Mouse (Mus musculus) thymus, adult 2 months (tissue): Measurements from ENCODE around the gene Slc16a12. TPM values are rescaled to one million over a fixed set of nuclear protein-coding genes. Genes with fewer than 3 reads are reported as not detected.

ENCODE experiments used
- DNase-seq: peaks from one replicate; pipeline ENCODE4 v3.0.0; 2021
- H3K27ac ChIP-seq: fragments of 200-500 bp; 2 replicates; pipeline ENCODE4 v1.5.1; 2012; ENCODE audit warnings: low read length, control low read depth; ENCODE audit not compliant: control insufficient read depth, insufficient read depth
- H3K27me3 ChIP-seq: fragments of 200-500 bp; 2 replicates; pipeline ENCODE4 v1.6.1; 2012; ENCODE audit warnings: mild to moderate bottlenecking, low read length, moderate library complexity, mixed read lengths; ENCODE audit not compliant: control insufficient read depth, insufficient read depth
- H3K36me3 ChIP-seq: fragments of 200-500 bp; 2 replicates; pipeline ENCODE4 v1.6.1; 2012; ENCODE audit warnings: mild to moderate bottlenecking, low read length, moderate library complexity; ENCODE audit not compliant: control insufficient read depth, insufficient read depth
- H3K4me1 ChIP-seq: fragments of 200-500 bp; replicated peaks from 2 replicates; pipeline ENCODE4 v1.6.1; 2012; ENCODE audit warnings: low read length; ENCODE audit not compliant: control insufficient read depth, insufficient read depth
- H3K4me3 ChIP-seq: fragments of 200-500 bp; 2 replicates; pipeline ENCODE4 v1.5.1; 2012; ENCODE audit warnings: mild to moderate bottlenecking, low read length, control low read depth, moderate library complexity; ENCODE audit not compliant: control insufficient read depth, insufficient read depth
- CTCF ChIP-seq: fragments of 200-500 bp; IDR thresholded peaks from 2 replicates; pipeline ENCODE4 v1.5.1; 2012; ENCODE audit warnings: mild to moderate bottlenecking, control low read depth, low read length, moderate library complexity, borderline replicate concordance; ENCODE audit not compliant: control insufficient read depth, poor library complexity, insufficient read depth; ENCODE audit errors: extremely low read depth
- POLR2A ChIP-seq: fragments of 200-500 bp; IDR thresholded peaks from 2 replicates; pipeline ENCODE4 v1.6.1; 2012; ENCODE audit warnings: mild to moderate bottlenecking, low read length, control low read depth, moderate library complexity; ENCODE audit not compliant: control insufficient read depth, poor library complexity, insufficient read depth; ENCODE audit errors: extremely low read depth
- WGBS: fragments of 180-500 bp; shearing (Covaris S2); methylation state at CpG from one replicate; pipeline ENCODE4 v1.1.7; 2018; 5-methylcytosine and 5-hydroxymethylcytosine counted together
- polyA plus RNA-seq: library from polyadenylated mRNA; depleted of rRNA; stranded (reverse); fragments of >200 nt; gene quantifications from 2 replicates; pipeline ENCODE4 v1.2.3, GENCODE M21; 2012

Gene Slc16a12
- polyA plus RNA-seq, 1 experiment = 0.44 TPM

GRCm38 (mm10) chr19:34731356-34731755 lies 15.7 kb downstream of the Slc16a12 start:
- Histone ChIP-seq H3K4me1 (peaks cover 4% of the 10 kb centered on the region; the same call in 1 of the 2 replicates), H3K4me3 (no peak overlapping the region), H3K27ac (no peak overlapping the region), H3K27me3 (no peaks in the 10 kb centered on the region; the same call in 1 of the 2 replicates), H3K36me3 (no peaks in the 10 kb centered on the region)
- TF ChIP-seq POLR2A (no peak), CTCF (no peak)
- 93% methylated on average over 5 of the region's 5 CpGs for WGBS
- DNase-seq = no peak

- TF ChIP-seq CTCF (no peak), POLR2A (no peak)
- Histone ChIP-seq H3K27ac (no peak overlapping the region), H3K4me3 (no peak overlapping the region), H3K36me3 (no peaks in the 10 kb centered on the region), H3K27me3 (no peaks in the 10 kb centered on the region; the same call in 1 of the 2 replicates), H3K4me1 (peaks cover 8% of the 10 kb centered on the region)
- no peak for DNase-seq
- over 99% methylated on average over 4 of the region's 4 CpGs for WGBS
Observed at GRCm38 (mm10) chr19:34730584-34730983, 16.5 kb downstream of the Slc16a12 start.

DNA sequence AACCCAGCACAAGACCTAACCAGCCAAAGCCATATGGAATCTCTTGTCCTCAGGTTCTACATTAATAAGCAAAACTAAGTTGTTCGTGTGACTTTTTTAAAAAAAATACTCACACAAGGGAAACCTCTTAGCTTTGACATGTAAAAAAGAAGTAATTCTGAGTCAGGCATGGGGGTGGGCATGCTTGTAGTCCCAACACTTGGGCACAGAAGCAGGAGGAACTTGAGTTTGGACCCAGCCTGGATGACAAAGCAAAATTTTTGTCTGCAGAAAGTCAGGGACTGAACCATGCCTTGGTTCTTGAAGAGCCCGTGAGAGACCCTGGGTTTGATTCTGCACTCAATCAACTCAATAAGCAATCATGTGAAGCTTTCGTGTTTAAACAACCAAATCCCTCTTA lies 17.6 kb downstream of the Slc16a12 start:
- Histone ChIP-seq H3K27ac (no peak overlapping the region), H3K27me3 (no peaks in the 10 kb centered on the region; the same call in 1 of the 2 replicates), H3K4me3 (no peak overlapping the region), H3K4me1 (peaks cover 15% of the 10 kb centered on the region), H3K36me3 (no peaks in the 10 kb centered on the region)
- TF ChIP-seq CTCF (no peak), POLR2A (no peak)
- 37% methylated on average over 3 of the region's 3 CpGs for whole genome bisulfite sequencing
- DNase-seq = no peak

GRCm38 (mm10) chr19:34726254-34726962 lies 20.7 kb downstream of the Slc16a12 start:
- Histone ChIP-seq H3K36me3 (no peaks in the 10 kb centered on the region), H3K4me3 (no peak overlapping the region), H3K27ac (no peak overlapping the region), H3K27me3 (no peaks in the 10 kb centered on the region), H3K4me1 (peaks cover 15% of the 10 kb centered on the region)
- no peak for TF ChIP-seq CTCF
- TF ChIP-seq POLR2A = no peak
- 55% methylated on average over 1 of the region's 1 CpGs for WGBS
- DNase-seq = peak; percentile 20

DNA sequence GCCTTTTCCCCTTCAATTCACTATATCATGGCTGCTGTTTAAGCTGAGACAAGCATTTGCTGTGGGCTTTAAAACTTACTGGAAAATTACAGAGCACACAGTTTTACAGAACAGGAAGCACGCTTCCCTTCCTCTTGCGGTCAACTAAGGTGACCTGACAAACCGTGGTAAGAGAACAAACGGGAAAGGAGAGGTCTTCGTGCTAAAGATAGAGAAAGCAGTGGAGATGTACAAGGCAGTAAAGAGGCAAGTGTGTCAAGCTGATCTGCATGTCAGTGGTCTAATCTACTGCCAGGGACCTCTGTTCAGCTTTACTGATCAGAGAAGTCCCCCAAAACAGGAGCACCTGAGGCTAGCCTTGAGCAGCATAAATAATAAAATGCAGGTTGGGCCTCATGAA lies 21.7 kb downstream of the Slc16a12 start:
- H3K27me3 ChIP-seq = no peaks in the 10 kb centered on the region

DNA sequence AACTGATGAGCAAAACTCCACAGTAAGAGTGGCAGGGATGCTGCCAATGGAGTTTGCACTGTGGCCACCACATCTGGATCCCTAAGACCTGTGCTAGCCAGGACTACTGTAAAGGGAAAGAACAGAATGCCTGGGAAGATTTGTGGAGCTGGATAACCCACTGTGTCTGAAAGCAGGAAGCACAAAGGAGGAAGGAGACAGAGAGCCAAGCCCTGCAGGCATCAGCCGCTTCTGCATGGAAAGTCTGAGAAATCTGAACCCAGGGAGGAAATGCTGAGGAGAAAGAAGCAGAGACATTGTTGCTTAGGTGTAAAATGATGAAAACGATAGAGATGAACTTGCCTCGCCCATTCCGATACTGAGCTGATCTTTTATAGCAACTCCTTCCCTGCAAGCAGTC lies 22.5 kb downstream of the Slc16a12 start:
- Histone ChIP-seq H3K27me3 (no peaks in the 10 kb centered on the region), H3K36me3 (no peaks in the 10 kb centered on the region), H3K27ac (no peak overlapping the region), H3K4me3 (no peak overlapping the region), H3K4me1 (peaks cover 15% of the 10 kb centered on the region)
- TF ChIP-seq CTCF (no peak), POLR2A (no peak)
- DNase-seq = no peak
- 88% methylated on average over 4 of the region's 4 CpGs for WGBS

More for the DNA sequence above, 21.7 kb downstream of the Slc16a12 start:
- Histone ChIP-seq H3K36me3 (no peaks in the 10 kb centered on the region), H3K4me1 (peaks cover 15% of the 10 kb centered on the region), H3K4me3 (no peak overlapping the region), H3K27ac (no peak overlapping the region)
- peak; percentile 27 for DNase-seq
- 4% methylated on average over 5 of the region's 5 CpGs for WGBS
- TF ChIP-seq POLR2A = no peak
- no peak for TF ChIP-seq CTCF
